11 mouse cellular contexts compared by ENCODE assay signal in the genomic region with DNA sequence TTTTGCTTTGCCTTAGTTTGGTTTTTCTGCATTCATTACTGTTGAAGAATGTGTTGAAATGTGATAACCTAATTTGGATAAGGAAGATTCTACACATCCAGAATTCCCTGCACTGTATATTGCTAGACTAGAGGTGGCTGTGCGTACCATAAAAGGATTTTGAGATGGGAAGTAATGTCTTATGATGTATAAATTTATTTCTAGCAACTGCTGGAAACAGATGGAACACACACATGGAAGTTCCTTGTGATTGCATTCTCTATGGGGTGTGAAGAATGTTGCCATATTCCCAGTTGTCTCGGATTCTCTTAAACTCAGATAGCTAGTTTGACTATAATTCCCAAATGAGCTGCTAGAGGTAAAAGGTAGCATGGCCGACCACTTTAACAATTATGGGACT.
"Had no signal": no experiment of that assay in that cellular context is flagged by ENCODE, and none has a peak within 500 bp of the region (broad histone marks: within the 10 kb centered on the region; RNA-seq: fewer than 3 reads in every experiment).

No protein-coding gene starts in this region.

- DNase-seq: kidney, adult 11 months; kidney, adult 8-10 months; kidney, postnatal 10 days; kidney, postnatal 36 days; liver; lung, adult 18-20 months; lung, postnatal 10 days; lung, postnatal 36 days; retina, postnatal 1 day; right cerebral cortex, postnatal 4 days; thymus, postnatal 36 days had no signal
